Mouse (Mus musculus): ENCODE data around the gene Tmem19. TPM values are rescaled to one million over a fixed set of nuclear protein-coding genes. Genes with fewer than 3 reads are reported as not detected.

The Tmem19 gene
- total RNA-seq, 2 experiments from 2014 or later: 4.0 to 7.5 TPM

DNA sequence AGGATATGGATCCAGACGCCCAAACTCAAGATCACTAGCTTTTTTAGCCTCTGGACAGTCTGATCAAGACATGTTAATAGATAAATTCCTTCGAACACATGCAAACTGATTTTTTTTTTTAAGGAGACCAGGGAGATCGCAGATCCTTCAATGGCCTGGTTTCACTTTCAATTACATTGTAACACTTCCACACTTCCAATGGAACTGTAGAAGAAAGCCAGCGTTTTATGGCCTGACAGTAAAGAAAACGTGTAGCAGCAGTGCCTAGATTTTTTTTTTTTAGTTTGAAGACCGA, 48.1 kb downstream of the Tmem19 start:
- ATAC-seq (replicated peaks; ENCODE audit: low FRiP score, poor library complexity, severe bottlenecking): no peak

DNA sequence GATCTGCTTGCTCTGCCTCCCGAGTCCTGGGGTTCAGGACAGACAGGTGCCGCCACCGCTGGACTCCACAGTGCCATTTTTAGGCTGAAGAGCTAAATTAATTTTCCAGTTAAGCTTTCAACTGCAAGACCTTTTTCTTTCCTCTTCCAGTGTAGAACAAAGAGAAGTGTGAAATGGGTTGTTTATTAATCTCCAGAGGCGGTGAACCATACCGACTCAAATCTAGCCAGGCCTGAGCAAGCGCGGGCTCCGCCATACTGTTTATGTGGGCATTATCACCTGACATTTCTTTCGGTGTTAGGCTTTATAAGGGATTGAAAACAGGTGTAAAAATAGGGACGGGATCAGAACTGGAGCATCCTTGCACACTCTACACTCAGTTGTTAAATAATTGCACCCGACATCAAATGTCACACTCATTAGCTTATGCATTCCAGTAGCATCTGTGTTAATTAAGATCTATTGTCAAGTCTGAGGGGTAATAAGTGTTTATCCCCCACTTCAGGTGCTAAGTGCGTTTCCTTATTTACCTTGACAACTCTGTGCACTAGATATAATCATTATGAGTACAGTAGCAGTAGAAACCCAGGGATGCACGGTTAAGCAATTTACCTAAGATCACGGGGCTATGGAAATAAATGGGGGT, 48.5 kb downstream of the Tmem19 start:
- ATAC-seq (replicated peaks; ENCODE audit: low FRiP score, poor library complexity, severe bottlenecking): no peak

DNA sequence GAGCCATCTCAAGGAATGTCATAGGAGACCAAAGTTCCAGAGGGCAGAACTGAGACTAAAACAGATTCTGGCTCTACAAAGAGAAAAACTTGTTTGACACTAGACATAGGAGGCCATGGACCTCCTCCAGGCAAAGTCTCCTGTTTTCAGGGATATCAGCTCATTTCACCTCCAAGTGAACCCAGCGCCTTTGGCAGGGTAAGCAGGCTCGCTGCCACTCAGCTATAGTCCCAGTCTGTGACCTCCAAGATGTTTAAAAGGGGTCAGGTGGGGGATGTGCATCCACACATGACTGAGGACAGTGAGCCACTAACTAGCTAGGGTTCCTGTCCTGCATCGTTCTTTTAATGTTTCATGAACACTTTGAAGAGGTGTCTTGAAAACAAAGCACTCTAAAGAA, 49.6 kb downstream of the Tmem19 start:
- no peak for ATAC-seq (replicated peaks; ENCODE audit: low FRiP score, poor library complexity, severe bottlenecking)

DNA sequence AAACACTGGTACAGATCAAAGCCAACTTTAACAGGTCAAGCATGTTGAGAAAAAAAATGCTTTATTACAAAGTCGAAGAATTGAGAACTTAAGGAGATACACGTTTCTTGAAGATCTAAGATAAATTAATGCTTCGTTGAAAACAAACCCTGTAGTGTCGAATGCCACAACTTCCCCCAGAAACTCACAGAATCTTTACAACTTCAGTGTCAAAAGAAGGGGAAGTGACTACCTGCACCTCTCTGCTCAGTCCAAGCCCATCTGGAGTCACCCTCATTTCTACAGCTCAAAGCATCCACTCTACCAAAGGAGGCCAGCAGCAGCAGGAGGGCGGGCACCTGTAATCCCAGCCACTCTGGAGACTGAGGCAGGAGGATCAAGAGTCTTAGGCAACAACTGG, 50.1 kb downstream of the Tmem19 start:
- no peak for ATAC-seq (replicated peaks; ENCODE audit: low FRiP score, poor library complexity, severe bottlenecking)

DNA sequence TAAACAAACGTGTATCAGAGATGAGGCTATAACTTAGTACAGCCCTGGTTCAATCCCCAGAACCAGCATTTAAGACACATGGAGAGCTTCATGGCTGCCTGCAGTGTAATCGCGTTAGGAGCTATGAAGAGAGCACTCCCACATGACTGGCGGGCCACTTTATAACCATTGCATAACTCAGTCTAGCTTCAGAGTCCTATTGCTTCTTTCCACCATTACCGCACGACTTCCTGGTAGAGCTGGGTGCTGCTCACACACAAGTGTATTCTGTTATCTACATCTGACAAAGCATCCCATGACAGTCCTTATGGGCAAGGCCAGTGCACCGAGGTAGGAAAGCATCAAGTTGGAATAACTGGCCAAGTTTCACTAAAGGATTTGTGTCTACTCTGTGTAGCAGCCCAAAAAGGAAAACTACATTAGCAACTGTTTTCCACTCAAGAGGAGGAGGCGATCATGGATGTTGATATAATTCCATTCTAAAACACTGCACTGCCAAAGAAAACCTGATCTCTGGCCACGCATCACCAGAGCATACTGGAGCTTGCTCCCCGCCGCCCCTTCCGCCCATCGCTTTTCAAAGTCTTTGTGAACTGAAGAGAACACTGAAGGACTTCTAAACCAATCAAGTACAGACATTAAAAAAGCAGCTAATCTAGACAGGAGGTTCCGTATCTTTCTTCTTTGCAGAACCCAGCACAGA, 50.9 kb downstream of the Tmem19 start:
- no peak for ATAC-seq (replicated peaks; ENCODE audit: low FRiP score, poor library complexity, severe bottlenecking)

DNA sequence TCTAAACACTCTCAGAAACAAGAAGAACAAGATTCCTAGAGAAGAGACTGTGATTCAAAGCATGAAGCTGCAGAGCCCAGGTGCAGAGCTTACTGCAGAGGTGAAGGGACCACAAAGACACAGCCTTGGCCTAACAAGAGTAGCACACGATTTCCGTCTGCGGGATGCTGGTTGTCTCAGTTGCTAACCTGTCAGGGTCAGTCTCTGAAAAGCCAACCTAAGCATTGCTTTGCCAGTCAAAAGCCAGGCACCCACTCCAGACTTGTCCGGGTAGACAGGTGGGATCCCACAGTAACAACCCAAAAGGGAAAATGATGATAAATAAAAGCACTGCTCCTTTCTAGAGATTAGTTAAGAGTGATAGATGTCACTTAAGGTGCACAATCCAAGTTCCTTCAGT, 53.1 kb downstream of the Tmem19 start:
- ATAC-seq (replicated peaks; ENCODE audit: low FRiP score, poor library complexity, severe bottlenecking): no peak

DNA sequence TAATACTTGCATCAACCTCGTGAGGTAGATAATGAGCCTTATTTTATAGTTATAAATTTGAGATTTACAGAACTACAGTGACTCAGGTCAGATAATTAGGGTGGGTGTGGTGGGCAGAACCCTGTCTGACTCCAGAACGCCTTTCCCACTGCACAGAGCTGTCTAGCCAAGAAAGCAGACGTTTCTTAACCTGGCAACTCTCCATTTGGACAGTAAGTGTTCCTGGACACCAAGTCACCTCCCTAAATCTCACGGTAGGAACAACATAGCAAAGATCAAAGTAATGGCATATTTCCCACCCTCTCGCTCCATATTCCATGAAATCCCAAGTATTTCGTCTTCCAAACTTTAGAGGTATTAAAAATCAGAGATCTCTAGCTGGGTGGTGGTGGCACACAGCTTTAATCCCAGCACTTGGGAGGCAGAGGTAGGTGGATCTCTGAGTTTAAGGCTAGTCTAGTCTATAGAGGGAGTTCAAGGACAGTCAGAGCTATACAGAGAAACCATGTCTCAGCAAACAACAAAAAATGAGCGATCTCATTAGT, 54.9 kb downstream of the Tmem19 start:
- no peak for ATAC-seq (replicated peaks; ENCODE audit: low FRiP score, poor library complexity, severe bottlenecking)

DNA sequence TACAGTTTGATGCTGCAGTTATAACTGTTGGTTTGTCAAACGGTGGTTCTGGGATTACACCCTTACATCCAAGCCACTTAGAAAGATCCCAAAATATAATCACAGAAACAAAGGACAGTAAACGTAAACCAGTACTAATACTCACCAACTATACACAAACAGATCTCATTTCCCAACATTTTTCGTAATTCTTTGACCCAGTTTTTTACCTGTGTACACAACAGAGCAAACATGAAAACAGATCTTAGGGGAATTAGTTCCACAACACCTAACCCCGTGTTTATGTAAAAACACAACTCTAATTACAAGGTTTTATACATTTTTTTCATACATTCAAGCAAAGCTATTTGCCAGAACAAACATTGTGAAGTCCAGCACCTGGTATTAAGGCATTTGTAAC, 63.6 kb downstream of the Tmem19 start:
- no peak for ATAC-seq (replicated peaks; ENCODE audit: low FRiP score, poor library complexity, severe bottlenecking)

DNA sequence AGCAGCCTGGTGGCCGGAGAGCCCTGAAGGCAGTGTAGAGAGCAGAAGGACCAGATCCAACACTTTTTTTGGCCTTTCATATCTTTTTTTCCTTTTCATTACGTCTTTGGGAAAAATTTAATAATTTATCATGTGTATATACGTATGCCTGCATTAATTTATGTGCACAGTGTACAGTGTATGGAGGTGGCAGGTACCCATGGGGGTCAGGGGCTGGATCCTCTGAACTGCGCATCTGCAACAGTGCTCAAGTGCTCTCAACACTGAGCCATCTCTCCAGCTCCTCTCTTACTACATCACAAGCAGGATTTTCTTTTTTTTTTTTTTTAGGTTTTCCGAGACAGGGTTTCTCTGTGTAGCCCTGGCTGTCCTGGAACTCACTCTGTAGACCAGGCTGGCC, 64.7 kb downstream of the Tmem19 start:
- ATAC-seq (replicated peaks; ENCODE audit: low FRiP score, poor library complexity, severe bottlenecking): no peak

DNA sequence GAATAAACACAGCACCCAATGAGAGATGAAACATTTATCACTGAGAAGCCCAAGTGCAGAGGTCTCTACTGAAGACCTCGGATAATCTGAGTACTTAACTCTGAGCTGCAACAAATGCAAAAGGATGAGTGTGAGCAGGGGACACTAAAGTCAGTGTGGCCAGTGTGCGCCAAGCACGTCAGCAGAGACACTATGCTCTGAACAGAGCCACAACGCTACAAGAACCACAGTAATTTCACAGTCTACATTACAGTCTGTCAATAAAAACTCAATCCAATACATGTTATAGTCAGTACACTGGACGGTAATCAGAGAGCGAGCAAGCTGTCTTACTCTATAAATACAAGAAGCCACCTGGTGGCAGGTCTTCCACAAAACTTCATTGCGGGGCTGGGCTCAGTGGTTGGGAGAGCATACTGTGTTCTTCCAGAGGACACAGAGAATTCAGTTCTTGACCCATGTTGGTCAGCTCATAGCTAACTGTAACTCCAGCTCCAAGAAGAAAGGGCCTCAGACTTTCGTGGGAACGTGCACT, 65.8 kb downstream of the Tmem19 start:
- no peak for ATAC-seq (replicated peaks; ENCODE audit: low FRiP score, poor library complexity, severe bottlenecking)

DNA sequence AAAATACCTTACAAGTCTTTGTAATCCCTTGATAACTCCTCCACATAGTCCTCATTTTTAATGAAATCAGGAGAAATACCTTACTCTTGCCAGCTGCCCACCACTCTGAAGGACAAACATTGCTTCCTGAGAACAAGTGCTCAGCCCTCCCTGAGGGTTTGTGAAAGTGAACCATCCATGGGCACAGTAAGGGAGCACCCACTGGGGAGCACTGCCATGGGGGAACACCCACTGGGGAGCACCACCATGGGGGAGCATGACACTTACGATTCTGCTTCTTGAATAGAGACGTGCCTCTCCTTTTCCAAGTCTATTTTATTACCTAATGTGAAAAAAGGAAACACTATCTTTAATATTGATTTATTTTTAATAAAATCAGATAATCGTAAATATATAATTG, 67.1 kb downstream of the Tmem19 start:
- no peak for ATAC-seq (replicated peaks; ENCODE audit: low FRiP score, poor library complexity, severe bottlenecking)

DNA sequence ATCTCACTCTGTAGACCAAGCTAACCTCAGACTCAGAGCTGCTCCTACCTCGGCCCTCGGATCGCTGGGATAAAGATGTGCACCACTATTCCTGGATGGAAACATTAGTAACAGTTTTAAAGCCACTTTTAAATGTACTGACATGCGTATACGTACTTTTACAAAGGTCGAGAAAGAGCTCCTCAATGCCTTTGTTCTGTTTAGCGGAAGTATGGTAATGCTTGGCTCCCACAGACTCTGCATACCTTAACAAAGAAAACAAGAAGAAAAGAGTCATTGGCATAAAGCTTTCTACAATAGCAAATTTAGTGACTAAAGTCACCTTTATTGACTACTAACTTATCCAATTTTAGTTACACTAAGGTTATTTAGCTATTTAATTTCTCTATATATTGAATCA, 67.6 kb downstream of the Tmem19 start:
- ATAC-seq (replicated peaks; ENCODE audit: low FRiP score, poor library complexity, severe bottlenecking): no peak

DNA sequence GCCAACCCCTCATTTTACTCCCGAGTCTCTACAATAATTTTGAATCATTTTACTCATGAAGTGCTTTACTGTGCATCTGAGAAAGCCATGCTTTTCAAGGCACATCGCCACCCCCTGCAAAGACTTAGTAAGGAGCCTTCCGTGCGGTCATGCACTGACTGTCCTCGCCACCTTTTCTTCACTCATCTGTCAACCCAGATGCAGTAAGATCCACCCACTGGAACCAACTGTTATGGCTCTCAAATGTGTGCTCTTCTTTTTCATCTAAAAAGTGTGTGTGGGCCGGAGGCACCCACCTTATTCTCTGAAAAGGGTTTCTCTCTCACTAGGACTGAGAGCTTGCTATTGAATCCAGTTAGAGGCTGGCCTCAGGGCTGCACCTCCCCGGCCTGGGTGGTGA, 68.4 kb downstream of the Tmem19 start:
- ATAC-seq (replicated peaks; ENCODE audit: low FRiP score, poor library complexity, severe bottlenecking): no peak

DNA sequence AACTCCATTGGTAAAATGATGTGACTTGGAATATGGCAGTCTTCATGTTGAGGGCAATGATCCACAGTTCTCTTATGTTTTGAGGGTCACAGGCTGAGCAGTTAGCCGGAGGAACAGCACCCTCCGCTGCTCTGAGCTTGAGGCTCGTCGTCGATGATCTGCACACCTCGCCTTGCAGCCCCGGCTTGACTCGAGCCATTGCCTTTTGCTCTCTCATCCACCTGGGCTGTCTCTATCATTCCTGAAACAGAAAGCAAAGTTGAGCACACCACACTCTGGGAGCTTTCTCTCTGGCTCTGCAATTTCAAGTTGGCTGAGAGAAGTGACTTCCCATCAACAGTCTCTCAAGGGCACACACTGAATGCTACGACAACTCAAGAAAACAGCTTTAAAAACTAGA, 71.6 kb downstream of the Tmem19 start:
- no peak for ATAC-seq (replicated peaks; ENCODE audit: low FRiP score, poor library complexity, severe bottlenecking)

Other genes with a start within 250 kb of the Tmem19 start
- not detected in 2 replicates for gene Tph2, start 177.5 kb downstream of the Tmem19 start, total RNA-seq (2015; ENCODE audit: low replicate concordance)
- not detected in 2 replicates for gene Tph2, start 177.5 kb downstream of the Tmem19 start, total RNA-seq (2017; ENCODE audit: low replicate concordance)
- 23.8 and 32.2 TPM in 2 replicates for gene Tbc1d15, start 111.0 kb downstream of the Tmem19 start, total RNA-seq (2015; ENCODE audit: low replicate concordance)
- gene Tbc1d15, start 111.0 kb downstream of the Tmem19 start, total RNA-seq (2017; ENCODE audit: low replicate concordance): 25.6 and 31.1 TPM in 2 replicates
- 28.2 and 38.2 TPM in 2 replicates for gene Rab21, start 46.9 kb downstream of the Tmem19 start, total RNA-seq (2015; ENCODE audit: low replicate concordance)
- gene Rab21, start 46.9 kb downstream of the Tmem19 start, total RNA-seq (2017; ENCODE audit: low replicate concordance): 18.9 and 31.2 TPM in 2 replicates
- gene Thap2, start 21.9 kb upstream of the Tmem19 start, total RNA-seq (2015; ENCODE audit: low replicate concordance): 2.3 and 3.5 TPM in 2 replicates
- gene Thap2, start 21.9 kb upstream of the Tmem19 start, total RNA-seq (2017; ENCODE audit: low replicate concordance): 2.2 and 3.1 TPM in 2 replicates
- gene Zfc3h1, start 22.5 kb upstream of the Tmem19 start, total RNA-seq (2015; ENCODE audit: low replicate concordance): 64.4 and 69.7 TPM in 2 replicates
- 59.2 and 74.6 TPM in 2 replicates for gene Zfc3h1, start 22.5 kb upstream of the Tmem19 start, total RNA-seq (2017; ENCODE audit: low replicate concordance)
- gene A930009A15Rik, start 207.5 kb upstream of the Tmem19 start, total RNA-seq (2015; ENCODE audit: low replicate concordance): not detected in 2 replicates
- gene A930009A15Rik, start 207.5 kb upstream of the Tmem19 start, total RNA-seq (2017; ENCODE audit: low replicate concordance): not detected in 2 replicates
- gene Lgr5, start 225.3 kb upstream of the Tmem19 start, total RNA-seq (2015; ENCODE audit: low replicate concordance): not detected in 2 replicates
- not detected in 2 replicates for gene Lgr5, start 225.3 kb upstream of the Tmem19 start, total RNA-seq (2017; ENCODE audit: low replicate concordance)